8 mouse cellular contexts compared by ENCODE assay signal in genomic region chr11:119159496-119159895, GRCm38 (mm10).
DNase-seq lines count a peak whose midpoint lies in the region; ATAC-seq lines count a peak whose summit lies in the region.

No protein-coding gene starts in this region.

- H3K36me3 ChIP-seq in forebrain, embryonic 10.5 days (replicated peaks): peaks cover 15% of the 10 kb centered on the region
- no peaks in the 10 kb centered on the region for H3K36me3 ChIP-seq in forebrain, embryonic 15.5 days
- peaks cover 17% of the 10 kb centered on the region for H3K36me3 ChIP-seq in heart, embryonic 12.5 days
- peaks cover 11% of the 10 kb centered on the region for H3K36me3 ChIP-seq in neural tube, embryonic 15.5 days

- intact Hi-C loops in left cerebral cortex, postnatal 10 days (cut with DNase I): no loop called here

- peak; percentile 56 for DNase-seq in forebrain, embryonic 10.5 days (ENCODE audit: extremely low spot score, low spot score)
- peak; percentile 40 to 59 for DNase-seq in cerebellum, adult 18-20 months
- peak; percentile 74 to 82 for DNase-seq in kidney, postnatal 36 days
- no peak for DNase-seq in right cerebral cortex, postnatal 14 days
- DNase-seq in left cerebral cortex, postnatal 10 days (ENCODE audit: extremely low spot score in 1 of 2, low spot score in 2 of 2): no peak

- peak overlapping the region; percentile 11; the same call in 1 of the 2 replicates for H3K4me3 ChIP-seq in forebrain, embryonic 10.5 days
- no peak overlapping the region for H3K4me3 ChIP-seq in forebrain, embryonic 15.5 days
- peak overlapping the region; percentile 26 for H3K4me3 ChIP-seq in heart, embryonic 12.5 days
- H3K4me3 ChIP-seq in neural tube, embryonic 15.5 days (replicated peaks): no peak overlapping the region

- peaks cover 64% of the 10 kb centered on the region for H3K4me1 ChIP-seq in forebrain, embryonic 10.5 days
- peaks cover 54% of the 10 kb centered on the region for H3K4me1 ChIP-seq in forebrain, embryonic 15.5 days
- H3K4me1 ChIP-seq in heart, embryonic 12.5 days (replicated peaks): peaks cover 35% of the 10 kb centered on the region
- peaks cover 65% of the 10 kb centered on the region for H3K4me1 ChIP-seq in neural tube, embryonic 15.5 days

- 0 out of 2 replicates have a peak overlapping the region, but pooled peaks have one; percentile 37 for H3K27ac ChIP-seq in forebrain, embryonic 10.5 days
- no peak overlapping the region for H3K27ac ChIP-seq in forebrain, embryonic 15.5 days (replicated peaks)
- no peak overlapping the region for H3K27ac ChIP-seq in heart, embryonic 12.5 days (ENCODE audit: poor library complexity, severe bottlenecking)
- no peak overlapping the region for H3K27ac ChIP-seq in neural tube, embryonic 15.5 days (replicated peaks)

- no peak overlapping the region for H3K9ac ChIP-seq in forebrain, embryonic 15.5 days (replicated peaks)
- H3K9ac ChIP-seq in heart, embryonic 12.5 days: no peak overlapping the region
- H3K9ac ChIP-seq in neural tube, embryonic 15.5 days (replicated peaks): no peak overlapping the region

- no peak overlapping the region for H3K4me2 ChIP-seq in forebrain, embryonic 15.5 days (replicated peaks)
- peak overlapping the region; percentile 46 for H3K4me2 ChIP-seq in heart, embryonic 12.5 days
- H3K4me2 ChIP-seq in neural tube, embryonic 15.5 days: no peak overlapping the region

- H3K9me3 ChIP-seq in forebrain, embryonic 10.5 days: no peaks in the 10 kb centered on the region
- no peaks in the 10 kb centered on the region for H3K9me3 ChIP-seq in forebrain, embryonic 15.5 days
- H3K9me3 ChIP-seq in heart, embryonic 12.5 days (replicated peaks): no peaks in the 10 kb centered on the region
- H3K9me3 ChIP-seq in neural tube, embryonic 15.5 days (replicated peaks): no peaks in the 10 kb centered on the region

- ATAC-seq in forebrain, embryonic 15.5 days (replicated peaks): no peak
- ATAC-seq in heart, embryonic 12.5 days (ENCODE audit: insufficient number of reproducible peaks, low FRiP score): peak; percentile 86
- ATAC-seq in neural tube, embryonic 15.5 days (ENCODE audit: low FRiP score): peak; percentile 12; the same call in 1 of the 2 replicates

- 39% methylated on average over 11 of the region's 11 CpGs for WGBS in forebrain, embryonic 10.5 days
- WGBS in forebrain, embryonic 15.5 days: 51% methylated on average over 11 of the region's 11 CpGs
- WGBS in heart, embryonic 12.5 days: 31% methylated on average over 11 of the region's 11 CpGs
- WGBS in neural tube, embryonic 15.5 days: 44% methylated on average over 11 of the region's 11 CpGs

- H3K27me3 ChIP-seq in forebrain, embryonic 10.5 days (ENCODE audit: poor library complexity, severe bottlenecking): peaks cover 53% of the 10 kb centered on the region
- no peaks in the 10 kb centered on the region for H3K27me3 ChIP-seq in forebrain, embryonic 15.5 days
- H3K27me3 ChIP-seq in heart, embryonic 12.5 days (replicated peaks): peaks cover 34% of the 10 kb centered on the region
- no peaks in the 10 kb centered on the region for H3K27me3 ChIP-seq in neural tube, embryonic 15.5 days (replicated peaks)

Comparison
In these comparisons a context has a peak if more than half of its experiments do, and no peak if none do; other contexts are left out.
1. H3K4me3 ChIP-seq: peak in forebrain, embryonic 10.5 days (single experiment) and heart, embryonic 12.5 days (single experiment); none in forebrain, embryonic 15.5 days (single experiment) and neural tube, embryonic 15.5 days (single experiment).
2. DNase-seq: peak in forebrain, embryonic 10.5 days (single experiment), cerebellum, adult 18-20 months (2 of 2) and kidney, postnatal 36 days (2 of 2); none in right cerebral cortex, postnatal 14 days (single experiment) and left cerebral cortex, postnatal 10 days (0 of 2).